Mouse (Mus musculus) CD4-positive, CD25-positive, alpha-beta regulatory T cell, adult 9 weeks (primary cell): Measurements from ENCODE around the gene Dgkd. TPM values are rescaled to one million over a fixed set of nuclear protein-coding genes. Genes with fewer than 3 reads are reported as not detected.

Experiments
- polyA plus RNA-seq: library from polyadenylated mRNA; unstranded; fragments of 100-300 nt; shearing (Covaris generic); gene quantifications from one replicate; pipeline ENCODE4 v1.2.1, GENCODE M21; 2017

Dgkd gene
- polyA plus RNA-seq = 58.9 TPM

GRCm38 (mm10) chr1:87852892-87853600, at the start of gene Dgkd:
Gene Dgkd, plus strand, starts transcription at chr1:87853287.

GRCm38 (mm10) chr1:87803576-87803975, 49.5 kb upstream of the Dgkd start, which contains the start of gene Sag:
Gene Sag, plus strand, starts transcription at chr1:87803680.

Other genes starting within 250 kb of the Dgkd start
- 238 TPM for gene Inpp5d, start 233.0 kb upstream of the Dgkd start, polyA plus RNA-seq
- 21.4 TPM for gene Atg16l1, start 97.4 kb upstream of the Dgkd start, polyA plus RNA-seq
- 4.8 TPM for gene Sag, start 49.6 kb upstream of the Dgkd start, polyA plus RNA-seq
- gene Usp40, start 155.3 kb downstream of the Dgkd start, polyA plus RNA-seq = 25.0 TPM
- not detected for gene Ugt1a10, start 202.1 kb downstream of the Dgkd start, polyA plus RNA-seq
- not detected for gene Ugt1a9, start 217.5 kb downstream of the Dgkd start, polyA plus RNA-seq
- not detected for gene Ugt1a8, start 234.5 kb downstream of the Dgkd start, polyA plus RNA-seq
- 1.2 TPM for gene Ugt1a7c, start 241.8 kb downstream of the Dgkd start, polyA plus RNA-seq
- gene Ugt1a6b, start 250.0 kb downstream of the Dgkd start, polyA plus RNA-seq = not detected